Mouse (Mus musculus) bone marrow macrophage, adult 2 months (primary cell): ENCODE results near the gene Mpp3. TPM values are rescaled to one million over a fixed set of nuclear protein-coding genes. Genes with fewer than 3 reads are reported as not detected.

Source experiments
- H3K27ac ChIP-seq: 2 replicates; pipeline ENCODE4 v1.5.1; 2012; ENCODE audit warnings: low read depth, low read length; ENCODE audit not compliant: insufficient read depth
- H3K4me1 ChIP-seq: 2 replicates; pipeline ENCODE4 v1.6.1; 2012; ENCODE audit warnings: low read length; ENCODE audit not compliant: control insufficient read depth, insufficient read depth
- H3K4me3 ChIP-seq: 2 replicates; pipeline ENCODE4 v1.5.1; 2012; ENCODE audit warnings: mild to moderate bottlenecking, low read length, moderate library complexity; ENCODE audit not compliant: insufficient read depth
- CTCF ChIP-seq: IDR thresholded peaks from 2 replicates; pipeline ENCODE4 v1.5.1; 2012; ENCODE audit warnings: low read depth, mild to moderate bottlenecking, low read length, moderate library complexity
- POLR2A ChIP-seq: IDR thresholded peaks from 2 replicates; pipeline ENCODE4 v1.6.1; 2012; ENCODE audit warnings: mild to moderate bottlenecking, low read depth, low read length, borderline replicate concordance
- polyA plus RNA-seq: library from polyadenylated mRNA; stranded (reverse); fragments of >200 nt; gene quantifications from 2 replicates; pipeline ENCODE4 v1.2.4, GENCODE M21; 2012; ENCODE audit not compliant: missing spikeins, insufficient read depth, insufficient read length

The Mpp3 gene
- polyA plus RNA-seq, 1 experiment: not detected

- peak within 1 kb of the TSS; percentile 85 for H3K27ac ChIP-seq
Observed at GRCm38 (mm10) chr11:101984054-101985025, 43.9 kb downstream of the Mpp3 start, which contains the start of gene Cfap97d1. TSS of gene Cfap97d1 (plus strand) at chr11:101984279.

DNA sequence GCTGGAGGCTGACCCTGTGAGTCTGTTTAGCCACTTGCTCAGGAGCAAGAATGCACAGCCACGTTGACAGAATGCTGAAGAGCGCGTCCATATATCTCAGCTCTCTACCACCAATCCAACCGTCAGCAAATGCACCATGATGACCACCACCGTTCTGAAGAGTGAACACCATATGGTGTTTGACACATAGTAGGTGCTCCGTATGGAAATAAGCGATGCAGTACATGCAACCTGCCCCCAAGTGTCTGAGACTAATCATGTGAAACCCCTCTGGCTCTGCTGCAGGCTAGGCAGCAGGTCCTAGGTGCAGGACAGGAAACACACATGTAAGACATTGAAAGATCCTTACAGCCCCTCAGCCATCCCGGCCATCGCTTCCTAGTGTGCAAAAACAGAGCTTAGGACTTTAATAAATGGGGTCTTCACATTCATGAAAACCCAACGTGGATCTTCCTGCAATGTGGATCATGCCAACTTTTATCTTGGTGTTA, 44.8 kb downstream of the Mpp3 start:
- H3K4me1 ChIP-seq: peaks cover 43% of the 10 kb centered on the region
- peak overlapping the region; percentile 71 for H3K4me3 ChIP-seq
- H3K27ac ChIP-seq: peak overlapping the region; percentile 85
- no peak for TF ChIP-seq CTCF
- no peak for TF ChIP-seq POLR2A

More at GRCm38 (mm10) chr11:101984054-101985025, 43.9 kb downstream of the Mpp3 start, which contains the start of gene Cfap97d1:
- peaks cover 35% of the 10 kb centered on the region for H3K4me1 ChIP-seq
- no peak for TF ChIP-seq POLR2A
- no peak for TF ChIP-seq CTCF
- H3K4me3 ChIP-seq: peak within 1 kb of the TSS; percentile 71

- TF ChIP-seq CTCF (no peak), POLR2A (no peak)
- Histone ChIP-seq H3K4me3 (peak overlapping the region; percentile 71), H3K27ac (peak overlapping the region; percentile 85)
Observed at GRCm38 (mm10) chr11:101982981-101983411, 45.3 kb downstream of the Mpp3 start.

DNA sequence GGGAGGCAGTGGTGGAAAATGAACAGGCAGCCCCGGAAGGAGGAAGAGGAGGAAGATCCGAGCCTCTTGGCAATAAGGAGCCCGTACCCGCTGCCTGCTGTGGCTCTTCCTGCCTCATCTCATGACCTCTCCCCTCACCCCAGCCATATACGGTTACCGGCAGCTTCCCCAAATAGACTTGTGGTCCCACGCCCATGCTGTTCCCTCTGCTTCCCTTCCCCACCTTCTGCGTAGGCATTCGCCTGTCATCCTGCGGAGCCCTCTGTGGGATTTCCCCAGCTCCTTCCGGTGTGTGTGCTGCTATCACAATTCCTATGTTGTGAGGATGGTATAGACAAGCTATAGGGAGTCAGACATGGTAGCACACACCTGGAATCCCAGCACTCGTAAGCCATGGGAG, 46.4 kb downstream of the Mpp3 start:
- no peak for TF ChIP-seq CTCF
- TF ChIP-seq POLR2A: no peak
- H3K4me3 ChIP-seq: peak overlapping the region; percentile 45
- peak overlapping the region; percentile 73 for H3K27ac ChIP-seq
- H3K4me1 ChIP-seq: peaks cover 47% of the 10 kb centered on the region

More at GRCm38 (mm10) chr11:101982981-101983411, 45.3 kb downstream of the Mpp3 start:
- H3K4me1 ChIP-seq: peaks cover 44% of the 10 kb centered on the region

DNA sequence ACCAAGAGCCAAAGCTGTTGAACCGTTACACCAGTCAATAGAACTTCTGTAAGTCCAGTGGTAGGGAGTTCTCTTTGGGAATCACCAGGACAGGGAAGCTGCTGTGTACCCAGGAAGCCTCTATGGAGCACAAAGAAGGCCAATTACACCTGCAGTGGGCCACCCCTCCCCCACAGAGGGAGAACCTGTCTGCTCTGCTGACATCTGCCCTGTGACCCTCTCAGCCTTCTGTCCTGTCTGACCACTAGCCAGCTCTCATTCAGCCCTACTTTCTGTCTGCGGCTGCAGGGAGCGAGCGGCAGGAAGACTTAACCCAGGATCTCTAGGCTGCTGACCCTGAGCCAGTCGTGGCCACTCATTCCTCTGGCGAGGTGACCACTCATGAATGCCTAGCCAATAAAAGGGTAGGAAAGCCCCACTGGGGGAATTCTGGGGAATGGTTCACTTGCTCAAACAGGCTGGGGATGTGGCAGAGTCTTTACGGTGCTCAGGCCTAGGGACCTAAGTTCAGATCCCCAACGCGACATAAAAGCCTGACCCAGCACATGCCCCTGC, 47.6 kb downstream of the Mpp3 start:
- H3K4me1 ChIP-seq: peaks cover 47% of the 10 kb centered on the region
- H3K27ac ChIP-seq: peak overlapping the region; percentile 73
- no peak overlapping the region for H3K4me3 ChIP-seq
- no peak for TF ChIP-seq CTCF
- no peak for TF ChIP-seq POLR2A

DNA sequence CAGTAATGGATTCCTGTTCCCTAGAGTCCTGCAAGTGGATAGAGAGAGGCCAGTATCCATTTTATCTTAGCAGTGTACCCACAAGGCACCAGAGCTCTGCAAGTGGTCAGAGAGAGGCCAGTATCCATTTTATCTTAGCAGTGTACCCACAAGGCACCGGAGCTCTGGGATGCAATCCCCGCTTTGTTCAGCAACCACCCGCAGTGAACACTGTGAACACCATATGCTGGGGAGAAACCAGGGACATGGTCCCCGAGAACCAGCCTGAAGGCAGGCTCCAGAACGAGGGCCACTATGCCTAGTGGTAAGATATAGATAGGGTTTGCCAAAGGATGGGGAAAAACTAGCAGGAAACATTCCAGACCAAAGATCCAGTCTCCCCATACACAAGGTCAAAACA, 49.1 kb downstream of the Mpp3 start:
- H3K27ac ChIP-seq: peak overlapping the region; percentile 53
- H3K4me1 ChIP-seq: peaks cover 52% of the 10 kb centered on the region
- H3K4me3 ChIP-seq: no peak overlapping the region
- TF ChIP-seq CTCF: no peak
- TF ChIP-seq POLR2A: no peak

DNA sequence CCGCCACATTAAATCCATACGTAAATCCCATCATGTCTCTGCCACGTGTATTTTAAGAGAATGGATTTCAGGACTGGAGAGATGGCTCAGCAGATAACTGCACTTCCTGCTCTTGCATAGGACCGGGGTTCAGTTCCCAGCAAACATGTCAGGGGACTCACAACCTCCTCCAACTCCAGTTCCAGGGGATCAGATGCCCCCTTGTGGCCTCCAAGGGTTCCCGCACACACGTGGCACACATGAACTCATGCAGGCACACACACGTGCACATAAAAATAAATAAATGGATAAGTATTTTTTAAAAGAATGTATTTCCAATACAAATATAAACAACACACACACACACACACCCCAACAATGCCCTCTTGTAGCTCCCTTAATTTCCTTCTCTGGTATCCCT, 51.3 kb downstream of the Mpp3 start:
- TF ChIP-seq POLR2A (no peak), CTCF (no peak)

DNA sequence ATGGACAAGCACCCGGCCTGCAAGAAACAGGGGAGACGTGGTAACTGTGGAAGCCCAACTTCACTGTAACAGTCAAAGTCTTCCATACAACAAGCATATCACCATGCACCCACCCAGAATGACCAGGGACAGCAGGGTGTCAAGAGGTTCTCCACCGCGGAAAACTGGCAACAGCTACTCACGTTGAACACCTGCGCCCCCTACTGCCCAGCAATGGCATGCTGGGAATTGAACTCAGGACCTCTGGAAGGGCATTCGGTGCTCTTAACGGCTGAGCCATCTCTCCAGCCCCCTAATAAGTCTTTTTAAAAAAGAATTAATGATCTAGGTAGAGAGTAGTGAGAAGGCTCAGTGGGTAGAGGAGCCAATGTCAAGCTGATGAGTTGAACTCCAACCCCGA, 53.3 kb downstream of the Mpp3 start:
- no peak overlapping the region for H3K4me3 ChIP-seq
- no peak overlapping the region for H3K27ac ChIP-seq
- H3K4me1 ChIP-seq: peaks cover 52% of the 10 kb centered on the region
- TF ChIP-seq POLR2A (no peak), CTCF (peak; percentile 50)

More for the DNA sequence above, 51.3 kb downstream of the Mpp3 start:
- H3K4me1 ChIP-seq: peaks cover 61% of the 10 kb centered on the region
- no peak overlapping the region for H3K27ac ChIP-seq
- H3K4me3 ChIP-seq: no peak overlapping the region

GRCm38 (mm10) chr11:101974181-101974580, 54.1 kb downstream of the Mpp3 start:
- Histone ChIP-seq H3K4me1 (peaks cover 46% of the 10 kb centered on the region), H3K4me3 (no peak overlapping the region), H3K27ac (peak overlapping the region; percentile 99)
- TF ChIP-seq CTCF: no peak
- no peak for TF ChIP-seq POLR2A

DNA sequence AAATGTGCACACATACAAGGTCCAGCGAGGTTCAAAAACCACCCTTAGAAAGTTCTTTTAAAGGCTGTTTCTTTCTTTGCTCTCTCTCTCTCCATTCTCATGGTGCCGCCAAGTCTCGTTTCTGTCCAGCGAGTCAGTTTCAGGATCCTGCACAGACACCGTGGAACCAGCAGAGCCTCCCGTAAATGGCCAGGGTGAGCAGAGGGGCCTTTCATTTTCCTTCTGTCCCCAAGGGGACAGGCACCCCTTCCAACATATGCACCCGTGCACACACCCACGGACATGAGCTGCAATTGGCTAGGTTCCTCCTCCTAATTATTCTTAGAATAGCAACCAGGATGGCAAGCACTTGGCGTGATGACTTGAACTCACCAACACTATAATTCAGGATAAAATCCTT, 54.8 kb downstream of the Mpp3 start:
- TF ChIP-seq CTCF: no peak
- TF ChIP-seq POLR2A: no peak
- Histone ChIP-seq H3K4me1 (peaks cover 39% of the 10 kb centered on the region), H3K27ac (peak overlapping the region; percentile 99), H3K4me3 (no peak overlapping the region)
